Mouse (Mus musculus) MEL (cell line): Measurements from ENCODE around the gene Zfp689. TPM values are rescaled to one million over a fixed set of nuclear protein-coding genes. Genes with fewer than 3 reads are reported as not detected.

Source experiments
- DNase-seq: peaks from one replicate; pipeline ENCODE4 v3.0.0; 2011; ENCODE audit warnings: low read depth, low spot score
- H3K27ac ChIP-seq: 2 replicates; pipeline ENCODE4 v1.5.1; 2012; ENCODE audit warnings: low read depth, mild to moderate bottlenecking, control low read depth, low read length, moderate library complexity; ENCODE audit not compliant: control insufficient read depth
- H3K27me3 ChIP-seq, 2 experiments: fragments of 150-350 bp in 1 of 2; sonication (generic) in 1 of 2; 2 replicates each; pipeline ENCODE4 v1.6.1; 2012; ENCODE audit warnings: low read length in 2 of 2, mild to moderate bottlenecking in 2 of 2, improper control_type of control experiment in 1 of 2, moderate library complexity in 1 of 2; ENCODE audit not compliant: insufficient read depth in 2 of 2, control insufficient read depth in 1 of 2
- H3K36me3 ChIP-seq, 2 experiments: 2 replicates each; pipeline ENCODE4 v1.6.1; 2012 to 2014; ENCODE audit warnings: low read length in 2 of 2, improper control_type of control experiment in 1 of 2, inconsistent platforms in 1 of 2, mild to moderate bottlenecking in 1 of 2; ENCODE audit not compliant: insufficient read depth in 2 of 2, control insufficient read depth in 1 of 2
- H3K4me1 ChIP-seq, 2 experiments: fragments of 150-350 bp in 1 of 2; sonication (generic) in 1 of 2; 2 replicates each; pipeline ENCODE4 v1.6.1; 2012; ENCODE audit warnings: low read length in 2 of 2, improper control_type of control experiment in 1 of 2, mild to moderate bottlenecking in 1 of 2; ENCODE audit not compliant: insufficient read depth in 2 of 2, control insufficient read depth in 1 of 2
- H3K4me3 ChIP-seq, 2 experiments: fragments of 150-350 bp in 1 of 2; sonication (generic) in 1 of 2; 2 replicates each; pipeline ENCODE4 v1.5.1; 2012; ENCODE audit warnings: low read depth in 2 of 2, low read length in 2 of 2, mild to moderate bottlenecking in 2 of 2, moderate library complexity in 2 of 2, control low read depth in 1 of 2, improper control_type of control experiment in 1 of 2; ENCODE audit not compliant: control insufficient read depth in 1 of 2, insufficient read depth in 1 of 2
- H3K79me2 ChIP-seq: 2 replicates; pipeline ENCODE4 v1.6.1; 2012; ENCODE audit warnings: mild to moderate bottlenecking, low read length, moderate library complexity; ENCODE audit not compliant: control insufficient read depth, poor library complexity, insufficient read depth
- H3K9ac ChIP-seq: 2 replicates; pipeline ENCODE4 v1.6.1; 2012; ENCODE audit warnings: low read depth, mild to moderate bottlenecking, control low read depth, low read length, moderate library complexity; ENCODE audit not compliant: control insufficient read depth, poor library complexity, severe bottlenecking
- H3K9me3 ChIP-seq: fragments of 150-350 bp; sonication (generic); replicated peaks from 2 replicates; pipeline ENCODE4 v1.6.1; 2012; ENCODE audit warnings: mild to moderate bottlenecking, low read length, improper control_type of control experiment, moderate library complexity; ENCODE audit not compliant: insufficient read depth
- BHLHE40 ChIP-seq: IDR thresholded peaks from 2 replicates; pipeline ENCODE4 v1.6.1; 2012; ENCODE audit warnings: low read depth, mild to moderate bottlenecking, inconsistent platforms, low read length, improper control_type of control experiment, borderline replicate concordance
- CHD1 ChIP-seq: IDR thresholded peaks from 2 replicates; pipeline ENCODE4 v1.6.1; 2012; ENCODE audit warnings: low read depth, mild to moderate bottlenecking, inconsistent platforms, low read length, improper control_type of control experiment
- CHD2 ChIP-seq: IDR thresholded peaks from 2 replicates; pipeline ENCODE4 v1.6.1; 2011; ENCODE audit warnings: low read length, improper control_type of control experiment
- E2F4 ChIP-seq: IDR thresholded peaks from 2 replicates; pipeline ENCODE4 v1.6.1; 2011; ENCODE audit warnings: low read depth, low read length, improper control_type of control experiment, borderline replicate concordance
- ELF1 ChIP-seq: IDR thresholded peaks from 2 replicates; pipeline ENCODE4 v1.6.1; 2014; ENCODE audit warnings: low read depth, mild to moderate bottlenecking, inconsistent platforms, low read length, improper control_type of control experiment, moderate library complexity
- EP300 ChIP-seq, 2 experiments: IDR thresholded peaks; 2 replicates each; pipeline ENCODE4 v1.6.1; 2011; ENCODE audit warnings: improper control_type of control experiment in 2 of 2, low read length in 2 of 2, low read depth in 1 of 2, mild to moderate bottlenecking in 1 of 2
- GABPA ChIP-seq: IDR thresholded peaks from 2 replicates; pipeline ENCODE4 v1.6.1; 2012; ENCODE audit warnings: low read depth, mild to moderate bottlenecking, inconsistent platforms, low read length, improper control_type of control experiment, moderate library complexity
- GATA1 ChIP-seq: IDR thresholded peaks from 2 replicates; pipeline ENCODE4 v1.6.1; 2011; ENCODE audit warnings: low read depth, low read length, improper control_type of control experiment
- HCFC1 ChIP-seq: IDR thresholded peaks from 2 replicates; pipeline ENCODE4 v1.6.1; 2012; ENCODE audit warnings: low read depth, mild to moderate bottlenecking, inconsistent platforms, low read length, improper control_type of control experiment, moderate library complexity
- JUND ChIP-seq: IDR thresholded peaks from 2 replicates; pipeline ENCODE4 v1.6.1; 2011; ENCODE audit warnings: low read depth, mild to moderate bottlenecking, improper control_type of control experiment, low read length
- KAT2A ChIP-seq: conservative IDR thresholded peaks from 2 replicates; pipeline ENCODE4 v1.6.1; 2012; ENCODE audit warnings: low read depth, low read length, improper control_type of control experiment, inconsistent platforms
- MAFK ChIP-seq: IDR thresholded peaks from 2 replicates; pipeline ENCODE4 v1.6.1; 2011; ENCODE audit warnings: low read depth, mild to moderate bottlenecking, low read length, improper control_type of control experiment, borderline replicate concordance
- MAX ChIP-seq: IDR thresholded peaks from 2 replicates; pipeline ENCODE4 v1.6.1; 2011; ENCODE audit warnings: low read length, improper control_type of control experiment
- MAZ ChIP-seq: IDR thresholded peaks from 2 replicates; pipeline ENCODE4 v1.6.1; 2012; ENCODE audit warnings: low read depth, mild to moderate bottlenecking, inconsistent platforms, low read length, improper control_type of control experiment
- MEF2A ChIP-seq: IDR thresholded peaks from 2 replicates; pipeline ENCODE4 v1.6.1; 2014; ENCODE audit warnings: low read depth, mild to moderate bottlenecking, inconsistent platforms, low read length, improper control_type of control experiment; ENCODE audit not compliant: poor library complexity, insufficient replicate concordance, severe bottlenecking; ENCODE audit errors: extremely low read depth
- MXI1 ChIP-seq: IDR thresholded peaks from 2 replicates; pipeline ENCODE4 v1.6.1; 2011; ENCODE audit warnings: mild to moderate bottlenecking, low read depth, low read length, improper control_type of control experiment
- MYB ChIP-seq: IDR thresholded peaks from 2 replicates; pipeline ENCODE4 v1.6.1; 2011; ENCODE audit warnings: mild to moderate bottlenecking, low read depth, low read length, improper control_type of control experiment
- MYC ChIP-seq: IDR thresholded peaks from 2 replicates; pipeline ENCODE4 v1.6.1; 2011; ENCODE audit warnings: low read depth, mild to moderate bottlenecking, low read length, improper control_type of control experiment, moderate library complexity
- NELFE ChIP-seq: IDR thresholded peaks from 2 replicates; pipeline ENCODE4 v1.6.1; 2011; ENCODE audit warnings: low read depth, low read length, improper control_type of control experiment
- POLR2AphosphoS2 ChIP-seq: IDR thresholded peaks from 2 replicates; pipeline ENCODE4 v1.6.1; 2011; ENCODE audit warnings: low read length, improper control_type of control experiment
- POLR2AphosphoS5 ChIP-seq: IDR thresholded peaks from 2 replicates; pipeline ENCODE4 v1.6.1; 2012; ENCODE audit warnings: low read depth, borderline replicate concordance, mild to moderate bottlenecking, inconsistent platforms, low read length, moderate library complexity, mixed read lengths
- RAD21 ChIP-seq: IDR thresholded peaks from 2 replicates; pipeline ENCODE4 v1.6.1; 2011; ENCODE audit warnings: mild to moderate bottlenecking, low read depth, low read length, improper control_type of control experiment
- RCOR1 ChIP-seq: IDR thresholded peaks from 2 replicates; pipeline ENCODE4 v1.6.1; 2012; ENCODE audit warnings: low read depth, mild to moderate bottlenecking, inconsistent platforms, low read length, improper control_type of control experiment
- SIN3A ChIP-seq: IDR thresholded peaks from 2 replicates; pipeline ENCODE4 v1.6.1; 2012; ENCODE audit warnings: low read length, improper control_type of control experiment, inconsistent platforms
- TAL1 ChIP-seq: IDR thresholded peaks from 2 replicates; pipeline ENCODE4 v1.6.1; 2012; ENCODE audit warnings: mild to moderate bottlenecking, inconsistent platforms, low read length, moderate library complexity, mixed read lengths
- TBP ChIP-seq: IDR thresholded peaks from 2 replicates; pipeline ENCODE4 v1.8.0; 2011; ENCODE audit warnings: low read depth, low read length, improper control_type of control experiment
- TCF12 ChIP-seq: IDR thresholded peaks from 2 replicates; pipeline ENCODE4 v1.6.1; 2014; ENCODE audit warnings: low read depth, mild to moderate bottlenecking, inconsistent platforms, low read length, improper control_type of control experiment, moderate library complexity
- UBTF ChIP-seq: IDR thresholded peaks from 2 replicates; pipeline ENCODE4 v1.6.1; 2012; ENCODE audit warnings: low read depth, mild to moderate bottlenecking, inconsistent platforms, low read length, improper control_type of control experiment, moderate library complexity, borderline replicate concordance; ENCODE audit not compliant: insufficient read depth
- USF1 ChIP-seq: IDR thresholded peaks from 2 replicates; pipeline ENCODE4 v1.6.1; 2014; ENCODE audit warnings: low read depth, mild to moderate bottlenecking, inconsistent platforms, low read length, improper control_type of control experiment, moderate library complexity
- USF2 ChIP-seq, 2 experiments: IDR thresholded peaks; 2 replicates each; pipeline ENCODE4 v1.6.1; 2011 to 2012; ENCODE audit warnings: improper control_type of control experiment in 2 of 2, low read length in 2 of 2, borderline replicate concordance in 1 of 2, inconsistent platforms in 1 of 2, low read depth in 1 of 2, mild to moderate bottlenecking in 1 of 2; ENCODE audit not compliant: insufficient read depth in 1 of 2
- ZC3H11A ChIP-seq: IDR thresholded peaks from 2 replicates; pipeline ENCODE4 v1.6.1; 2012; ENCODE audit warnings: low read depth, mild to moderate bottlenecking, inconsistent platforms, low read length, improper control_type of control experiment
- ZKSCAN1 ChIP-seq: IDR thresholded peaks from 2 replicates; pipeline ENCODE4 v1.6.1; 2012; ENCODE audit warnings: low read depth, mild to moderate bottlenecking, inconsistent platforms, low read length, improper control_type of control experiment, moderate library complexity
- ZMIZ1 ChIP-seq: IDR thresholded peaks from 2 replicates; pipeline ENCODE4 v1.6.1; 2012; ENCODE audit warnings: low read depth, mild to moderate bottlenecking, inconsistent platforms, low read length, improper control_type of control experiment, moderate library complexity
- ZNF384 ChIP-seq: IDR thresholded peaks from 2 replicates; pipeline ENCODE4 v1.6.1; 2012; ENCODE audit warnings: low read depth, mild to moderate bottlenecking, inconsistent platforms, low read length, improper control_type of control experiment
- polyA plus RNA-seq, 2 experiments: library from polyadenylated mRNA; stranded (reverse) in 1 of 2; unstranded in 1 of 2; fragments of >175 nt in 1 of 2; fragments of >200 nt in 1 of 2; gene quantifications; 2 replicates each; pipeline versions ENCODE4 v1.2.1 to v1.2.4; 2012; ENCODE audit warnings: low replicate concordance in 2 of 2, low read depth in 1 of 2; ENCODE audit not compliant: insufficient read length in 2 of 2, insufficient read depth in 1 of 2, missing spikeins in 1 of 2
- total RNA-seq: library from RNA; depleted of rRNA; stranded (reverse); fragments of 300-350 nt; gene quantifications from 2 replicates; pipeline ENCODE4 v1.2.3, GENCODE M21; 2012; rRNA removed

Gene Zfp689
- total RNA-seq (4.0 and 4.9 TPM in 2 replicates), polyA plus RNA-seq (1 to 10 TPM in 1 of 2 experiments, not detected in 1; 7.2 TPM)

- peaks cover 34% of the 10 kb centered on the region for H3K79me2 ChIP-seq
- H3K4me1 ChIP-seq: peaks cover 0 to 22% of the 10 kb centered on the region in 2 experiments; a peak in 2 of 4 replicates
- peak; percentile 98 for DNase-seq
- H3K36me3 ChIP-seq: peaks cover 0 to 19% of the 10 kb centered on the region in 2 experiments; a peak in 2 of 4 replicates
- H3K27ac ChIP-seq: peak within 1 kb of the TSS; percentile 78
- H3K27me3 ChIP-seq: no peaks in the 10 kb centered on the region
- peak within 1 kb of the TSS; percentile 93 to 94 for H3K4me3 ChIP-seq
- H3K9ac ChIP-seq: peak within 1 kb of the TSS; percentile 91
- H3K9me3 ChIP-seq: no peaks in the 10 kb centered on the region
- TF ChIP-seq CHD1 (no peak), MXI1 (peak; percentile 78), RAD21 (no peak), POLR2AphosphoS2 (peak; percentile 81), ZKSCAN1 (no peak), TAL1 (no peak), EP300 (IDR thresholded peaks at IDR 0.05; ENCODE audit: low read depth in 1 of 2, low read length in 2 of 2) (peak in 1 of 2 experiments; percentile 18; a peak in 2 of 4 replicates), ZMIZ1 (peak; percentile 78), TBP (peak; percentile 95), E2F4 (peak; percentile 86; the same call in 1 of the 2 replicates), HCFC1 (peak; percentile 100), BHLHE40 (no peak), GATA1 (peak; percentile 40; the same call in 1 of the 2 replicates), MEF2A (no peak), POLR2AphosphoS5 (no peak), MAZ (no peak; the same call in 1 of the 2 replicates), UBTF (peak; percentile 69; the same call in 1 of the 2 replicates), CHD2 (peak; percentile 96), SIN3A (peak; percentile 95), ZC3H11A (no peak), ELF1 (peak; percentile 62), MYB (peak; percentile 60; the same call in 1 of the 2 replicates), USF2 (IDR thresholded peaks at IDR 0.05; ENCODE audit: borderline replicate concordance in 1 of 2, insufficient read depth in 1 of 2, low read depth in 1 of 2, low read length in 2 of 2) (no peak), MAFK (no peak), RCOR1 (no peak), ZNF384 (no peak), MYC (peak; percentile 87), GABPA (no peak), NELFE (peak; percentile 75), TCF12 (peak; percentile 22; the same call in 1 of the 2 replicates), JUND (no peak), MAX (peak; percentile 65), KAT2A (peak; percentile 98), USF1 (no peak)
Observed at GRCm38 (mm10) chr7:127448521-127449300, at the start of gene Zfp689. TSS of gene Zfp689 (minus strand) at chr7:127449158.
